Mouse (Mus musculus) spleen, postnatal 36 days (tissue): Measurements from ENCODE around the gene Stk11ip.

Experiments used
- DNase-seq, 2 experiments: peaks; one replicate each; pipeline ENCODE4 v3.0.0; 2022; ENCODE audit warnings: low spot score in 2 of 2, mixed read lengths in 1 of 2

The Stk11ip gene

DNA sequence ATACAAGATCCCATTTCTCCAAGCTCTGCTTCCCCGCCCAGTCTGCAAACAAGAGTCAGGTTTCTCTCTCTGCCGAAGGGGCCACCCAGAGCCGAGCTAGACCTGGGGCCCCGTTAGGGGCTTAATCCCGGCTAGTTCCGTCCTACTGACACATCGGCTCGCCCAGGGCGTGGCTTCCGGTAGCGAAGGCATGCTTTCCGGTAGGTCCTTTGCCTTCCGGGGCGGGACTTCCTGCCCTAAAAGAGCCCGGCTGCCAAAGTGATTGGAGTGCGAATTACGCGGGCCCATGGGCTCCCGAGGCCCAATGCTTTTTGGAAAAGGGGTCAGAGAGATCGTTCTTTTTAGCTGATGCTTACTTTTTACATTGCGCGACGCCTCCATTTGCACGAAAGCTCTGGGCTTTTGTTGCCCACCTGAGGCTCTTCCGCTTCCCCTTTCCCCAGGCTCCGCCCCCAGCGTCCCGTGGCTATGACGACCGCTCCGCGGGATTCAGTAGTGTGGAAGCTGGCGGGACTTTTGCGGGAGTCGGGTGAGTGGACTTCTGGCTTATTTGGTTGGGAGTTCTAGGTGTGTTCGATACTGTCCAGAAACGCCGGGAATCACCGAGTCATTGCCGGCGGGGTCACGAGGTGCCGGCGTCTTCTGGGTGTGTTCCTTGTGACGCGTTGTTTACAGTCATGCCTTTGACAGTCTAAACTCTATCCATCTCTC lies at the start of gene Stk11ip:
Stk11ip (plus strand) TSS at position 209 of the 711 bp plus-strand sequence.
- peak; percentile 89 to 93 for DNase-seq

DNA sequence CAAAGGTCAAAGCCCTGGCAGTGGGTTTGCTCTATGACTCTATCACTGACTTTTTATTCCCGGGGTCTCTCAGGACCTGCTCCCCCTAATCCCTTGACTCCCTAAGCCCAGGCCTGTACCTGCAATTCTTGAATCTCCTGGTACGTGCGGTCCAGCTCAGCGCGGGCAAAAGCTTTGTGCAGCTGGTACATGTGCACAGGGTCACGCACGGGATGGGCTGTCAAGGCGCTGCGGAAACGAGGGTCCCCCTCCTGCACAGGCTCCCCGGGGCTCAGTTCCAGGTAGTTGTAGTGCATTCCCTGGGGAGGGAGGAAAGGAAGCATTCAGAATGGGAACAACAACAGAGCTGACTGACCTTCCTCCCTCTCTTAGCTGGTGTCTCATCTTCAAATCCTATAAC lies 44.9 kb upstream of the Stk11ip start:
- no peak for DNase-seq

- peak; percentile 73 to 78 for DNase-seq
These were observed 43.9 kb upstream of the Stk11ip start for GRCm38 (mm10) chr1:75477264-75477965.

DNA sequence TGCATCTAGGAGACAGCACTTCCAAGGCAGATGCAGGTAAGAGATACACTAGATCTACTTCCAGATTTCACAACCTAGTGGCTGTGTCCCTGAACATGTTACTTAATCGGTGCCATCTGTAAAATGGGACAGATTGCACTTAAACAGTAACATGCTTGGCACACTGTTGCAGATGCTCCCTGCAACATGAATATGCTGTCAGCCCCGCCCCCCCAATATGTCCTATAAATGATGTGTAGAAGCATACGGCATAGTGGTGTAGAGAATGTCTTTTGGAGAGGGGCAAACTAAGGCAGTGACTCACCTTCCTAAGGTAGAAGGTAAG lies 43.4 kb upstream of the Stk11ip start:
- no peak for DNase-seq

DNA sequence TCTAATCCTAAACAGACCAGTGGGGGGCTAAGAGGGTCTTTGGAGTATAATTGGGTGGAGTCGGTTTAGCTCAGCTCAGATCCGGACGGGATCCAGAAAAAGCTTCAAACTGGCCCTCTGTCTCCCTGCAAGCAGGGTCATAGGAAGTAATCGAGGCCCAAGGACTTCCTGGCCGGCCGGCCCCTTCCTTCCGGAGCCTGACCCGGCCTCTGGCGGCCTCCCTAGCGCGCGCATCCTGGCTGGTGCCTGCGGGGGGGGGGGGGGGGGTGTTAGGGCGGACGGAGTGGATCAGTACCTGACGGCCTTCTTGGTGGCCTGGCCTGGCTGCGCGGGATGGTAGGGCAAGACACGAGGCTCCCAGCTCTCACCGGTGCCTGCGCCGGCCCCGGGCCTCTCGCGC lies 42.8 kb upstream of the Stk11ip start:
- DNase-seq = peak; percentile 32

DNA sequence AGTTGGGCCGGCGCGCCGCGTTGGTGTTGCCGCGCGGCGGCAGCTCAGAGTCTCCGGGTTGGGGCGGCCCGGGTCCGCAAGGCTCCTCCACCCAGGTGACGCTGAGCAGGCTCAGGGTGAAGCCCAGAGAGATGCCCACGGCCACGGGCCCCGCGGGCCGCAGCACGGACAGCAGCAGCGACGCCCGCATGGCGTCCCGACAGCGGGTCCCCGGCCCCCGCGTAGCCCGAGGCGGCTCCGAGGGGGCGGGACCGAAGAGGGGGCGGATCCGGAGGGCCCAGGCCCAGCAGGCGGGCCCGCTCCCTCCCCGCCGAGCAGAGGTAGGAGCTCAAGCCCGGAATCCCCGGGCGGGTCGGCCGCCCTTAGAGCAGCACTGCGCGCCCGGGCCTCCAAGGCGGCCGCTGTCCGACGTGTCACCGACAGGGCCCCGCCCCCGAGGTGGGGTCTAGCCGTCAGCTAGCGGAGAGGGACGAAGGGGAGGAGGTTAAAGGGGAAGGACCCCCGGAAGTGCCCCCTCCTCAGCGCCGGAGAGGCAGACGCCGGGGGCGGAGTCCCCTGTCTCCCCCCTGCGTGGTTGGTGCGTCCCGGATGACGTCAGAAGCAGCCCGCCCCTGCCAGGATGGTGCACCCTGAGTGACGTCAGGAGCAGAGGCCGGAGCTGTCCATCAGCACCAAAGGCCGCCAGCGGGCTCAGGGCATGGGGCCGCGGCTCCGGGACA lies 42.3 kb upstream of the Stk11ip start, which contains the start of the genes Chpf and Tmem198:
Chpf (minus strand) TSS at position 392 of the 719 bp plus-strand sequence.
Tmem198 (plus strand) TSS at position 617 of the 719 bp plus-strand sequence.
- peak; percentile 93 to 94 for DNase-seq

DNA sequence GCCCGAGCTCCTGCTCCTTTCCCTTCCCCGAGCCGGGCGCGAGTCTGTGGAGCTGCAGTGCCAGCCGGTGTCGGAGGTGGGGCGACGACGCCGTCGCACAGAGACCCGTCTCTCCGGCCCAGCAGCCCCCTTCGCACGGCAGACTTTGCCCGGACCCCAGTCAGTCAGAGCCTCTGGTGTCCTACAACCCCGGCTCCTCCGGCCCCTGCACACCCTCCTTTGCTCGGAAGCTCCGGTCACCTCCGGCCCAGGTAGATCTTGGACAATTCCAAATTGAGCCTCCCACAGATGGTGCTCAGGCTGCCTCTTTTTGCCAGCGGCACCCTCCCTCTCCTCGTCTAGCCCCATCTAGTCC lies 41.7 kb upstream of the Stk11ip start:
- DNase-seq = no peak

- no peak for DNase-seq
These were observed 41.3 kb upstream of the Stk11ip start for GRCm38 (mm10) chr1:75480036-75480435.

GRCm38 (mm10) chr1:75480735-75481134 lies 40.6 kb upstream of the Stk11ip start:
- no peak for DNase-seq

DNA sequence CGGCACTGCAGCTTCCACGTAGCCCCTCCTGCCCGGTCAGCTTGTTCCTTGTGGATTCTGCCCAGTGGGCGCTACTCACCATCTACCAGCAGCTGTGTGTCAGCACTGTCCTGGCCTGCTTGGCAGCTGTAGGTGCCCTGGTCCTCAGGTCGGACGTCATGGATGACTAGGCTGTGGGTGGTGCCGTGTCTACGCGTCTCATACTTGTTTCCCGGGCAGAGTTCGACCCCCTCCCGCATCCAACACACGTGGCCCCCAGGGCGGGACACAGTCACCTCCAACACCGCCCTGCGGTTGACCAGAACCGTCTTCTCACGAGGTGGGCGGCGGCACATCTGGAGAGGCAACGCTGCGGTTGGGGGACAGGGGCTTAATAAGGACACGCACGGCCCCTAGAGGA lies 34.8 kb upstream of the Stk11ip start:
- no peak for DNase-seq

- DNase-seq = no peak
These were observed 34.3 kb upstream of the Stk11ip start for GRCm38 (mm10) chr1:75487040-75487404.

- peak; percentile 42 to 50 for DNase-seq
These were observed 33.7 kb upstream of the Stk11ip start for GRCm38 (mm10) chr1:75487405-75488161.

DNA sequence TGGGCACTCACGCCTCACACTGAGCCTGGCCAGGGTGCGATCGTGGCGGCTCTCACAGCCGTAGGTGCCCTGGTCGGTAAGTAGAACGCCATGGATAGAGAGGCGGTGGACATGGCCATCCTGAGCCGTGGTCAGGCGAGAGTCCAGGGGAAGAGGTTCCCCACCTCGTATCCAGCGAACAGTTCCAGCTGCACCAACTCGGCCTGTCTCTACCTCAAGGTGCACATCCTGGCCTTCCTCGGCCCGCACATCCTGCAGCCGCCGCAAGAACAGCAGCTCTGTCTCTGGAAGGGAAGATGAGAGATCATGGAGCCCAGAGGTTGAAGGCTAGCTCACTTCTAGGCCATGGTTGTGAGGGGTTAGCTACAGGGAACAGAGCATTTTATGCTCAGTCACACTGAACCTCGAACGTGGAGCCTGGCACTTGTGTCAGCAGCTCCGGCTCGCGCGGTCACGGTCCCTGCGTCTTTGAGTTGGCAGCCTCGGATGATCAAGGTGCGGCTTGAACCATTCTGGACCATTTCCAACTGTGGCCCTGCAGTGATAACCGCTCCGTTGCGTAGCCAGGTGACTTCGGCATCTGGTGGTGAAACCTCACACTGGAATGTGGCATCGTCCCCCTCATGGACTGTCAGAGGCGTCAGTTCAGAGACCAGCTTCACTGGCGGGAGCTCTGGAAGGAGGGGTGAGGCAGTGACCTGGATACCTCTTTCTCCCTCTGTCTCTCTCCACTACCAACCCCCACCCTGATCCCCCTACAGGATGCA lies 30.4 kb upstream of the Stk11ip start:
- no peak for DNase-seq

- DNase-seq = no peak
These were observed 28.7 kb upstream of the Stk11ip start for GRCm38 (mm10) chr1:75492579-75493170.

DNA sequence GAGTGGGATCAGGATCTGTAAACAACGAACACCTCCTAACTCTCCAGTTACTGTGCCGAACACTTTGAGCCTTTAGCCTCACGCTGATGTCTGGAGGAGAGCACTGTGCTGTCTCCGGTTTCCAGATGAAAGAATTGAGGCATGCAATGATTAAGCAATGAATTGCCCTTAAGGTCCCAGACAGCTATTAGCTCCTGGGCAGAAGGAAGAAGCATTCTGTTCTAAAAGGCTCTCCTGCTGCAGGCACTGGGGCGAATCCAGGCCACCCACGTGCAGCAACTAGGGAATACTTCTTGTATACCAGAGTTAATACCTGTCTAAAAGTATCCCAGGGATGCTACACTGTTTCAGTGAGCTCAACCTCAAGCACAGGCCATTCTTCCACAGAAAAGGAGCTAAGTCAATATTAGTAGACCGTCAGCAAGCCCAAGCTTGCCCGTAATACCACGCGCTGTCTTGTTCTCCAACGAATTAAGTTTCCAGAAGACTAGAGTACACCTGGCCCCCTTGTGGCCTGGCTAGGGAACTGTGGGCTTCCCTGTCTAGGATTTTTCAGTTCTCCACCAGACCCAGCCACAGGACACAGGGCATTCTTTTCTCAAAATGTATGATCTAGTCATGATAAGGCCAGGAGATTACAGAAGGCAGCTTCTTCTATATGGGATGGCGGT lies 26.3 kb upstream of the Stk11ip start:
- no peak for DNase-seq

DNA sequence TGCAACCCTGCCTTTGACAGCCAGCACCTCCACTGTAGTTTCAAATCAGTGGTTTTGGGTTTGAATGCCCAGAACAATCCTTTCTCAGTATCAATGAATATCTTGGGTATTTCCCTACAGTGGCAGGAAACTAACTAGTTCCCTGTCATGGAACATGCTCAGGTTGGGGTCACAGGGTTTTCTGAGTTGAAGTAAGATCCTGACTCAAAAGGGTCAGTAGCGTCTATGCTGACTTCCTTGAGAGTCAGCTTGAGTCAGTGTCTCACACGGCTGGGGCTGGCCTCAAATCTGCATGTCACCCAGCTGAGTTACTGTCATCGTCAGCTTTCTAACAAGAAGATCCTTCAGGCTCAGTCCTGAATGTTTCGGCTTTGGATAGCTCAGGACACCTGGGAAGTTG lies 22.4 kb upstream of the Stk11ip start:
- DNase-seq = no peak

DNA sequence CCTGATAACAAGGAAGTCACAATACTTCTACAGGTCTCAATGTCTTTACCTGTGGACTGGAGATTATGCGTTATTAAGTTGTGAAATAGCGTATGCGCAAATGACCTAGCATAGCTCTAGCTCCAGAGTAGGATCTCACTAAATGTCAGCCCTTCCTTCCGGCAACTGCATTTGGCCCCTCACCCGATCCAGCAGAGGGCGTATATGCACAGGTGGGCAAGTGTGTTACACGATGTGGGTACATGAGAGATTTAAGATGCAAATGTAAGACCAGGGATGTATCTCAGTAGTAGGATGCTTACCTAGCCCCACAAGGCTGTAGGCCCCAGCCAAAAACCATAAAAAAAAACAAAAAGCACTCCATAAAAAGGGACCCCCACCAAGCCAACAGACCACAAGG lies 21.9 kb upstream of the Stk11ip start:
- DNase-seq = no peak

DNA sequence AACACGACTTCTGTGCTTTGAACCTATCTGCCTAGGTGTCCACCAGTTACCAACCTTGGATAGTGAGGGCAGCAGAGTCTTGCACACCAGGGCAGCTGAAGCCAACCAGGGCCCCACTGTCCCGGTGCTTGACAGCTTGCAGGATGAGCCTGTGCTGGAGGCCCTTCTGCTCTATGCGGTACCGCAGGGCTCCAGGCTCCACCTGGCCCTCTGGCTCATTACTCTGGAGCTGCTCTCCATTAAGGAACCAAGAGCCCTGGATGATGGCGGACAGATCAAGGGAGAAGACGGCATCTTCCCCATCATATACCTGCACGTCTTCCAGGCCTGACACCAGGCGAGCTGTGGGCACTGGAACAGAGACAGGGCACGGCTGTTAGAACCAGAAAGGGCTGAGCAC lies 19.4 kb upstream of the Stk11ip start:
- DNase-seq = no peak

DNA sequence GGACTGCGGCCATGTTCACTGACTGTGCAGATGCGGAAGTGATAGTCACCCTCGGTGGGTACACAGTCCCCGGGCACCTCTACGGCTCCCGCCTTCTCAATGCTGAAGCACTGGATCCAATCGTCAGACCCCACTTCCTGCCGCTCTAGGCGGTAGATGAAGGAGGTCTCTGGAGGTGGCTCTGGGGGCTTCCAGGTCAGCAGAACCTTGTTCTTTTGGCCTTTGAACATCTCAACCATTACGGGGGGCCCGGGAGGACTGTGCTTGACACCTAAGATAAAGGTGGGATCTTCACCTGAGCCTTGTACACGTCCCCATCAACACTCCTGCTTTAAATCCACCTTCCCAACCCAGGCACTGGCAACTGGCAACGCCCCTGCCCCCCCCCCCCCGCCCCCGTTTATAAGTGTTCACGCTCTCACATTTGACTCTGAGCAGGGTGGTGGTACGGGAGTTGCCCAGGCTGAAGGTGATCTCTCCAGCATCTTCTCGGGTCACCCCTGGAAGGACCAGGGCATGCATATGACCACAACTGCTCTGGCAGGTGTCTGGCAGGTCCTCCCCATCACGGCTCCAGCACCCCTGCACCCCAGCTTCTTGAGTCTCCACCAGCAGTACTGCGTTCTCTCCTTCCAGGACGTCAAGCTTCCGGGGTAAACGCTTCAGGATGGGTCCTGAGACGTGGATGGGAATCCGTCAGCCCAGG lies 18.2 kb upstream of the Stk11ip start:
- no peak for DNase-seq

GRCm38 (mm10) chr1:75503651-75503980 lies 17.7 kb upstream of the Stk11ip start:
- DNase-seq = no peak
